Mouse (Mus musculus) CH12.LX (cell line): ENCODE measurements at regions not wholly inside any gene's neighbourhood (a gene's known extent, or its start where the extent isn't known, plus 50 kb on each side); places are given as distances from the start of the nearest gene placed in this dataset.

Experiments
- DNase-seq: peaks from one replicate; pipeline ENCODE4 v3.0.0-alpha.2; 2013; ENCODE audit errors: extremely low read depth
- H3K27ac ChIP-seq: 2 replicates; pipeline ENCODE4 v1.5.1; 2012; ENCODE audit warnings: low read depth, mild to moderate bottlenecking, control low read depth, moderate library complexity; ENCODE audit not compliant: insufficient read depth
- H3K27me3 ChIP-seq: replicated peaks from 2 replicates; pipeline ENCODE3; 2012; ENCODE audit warnings: inconsistent platforms
- H3K36me3 ChIP-seq, 2 experiments: replicated peaks in 1 of 2; 2 replicates each; pipeline versions ENCODE3 to v1.6.1; 2012; ENCODE audit warnings: inconsistent platforms in 1 of 2, low read length in 1 of 2, mild to moderate bottlenecking in 1 of 2, mixed read lengths in 1 of 2, moderate library complexity in 1 of 2; ENCODE audit not compliant: control insufficient read depth in 1 of 2, insufficient read depth in 1 of 2
- H3K4me1 ChIP-seq, 2 experiments: 2 replicates each; pipeline ENCODE4 v1.6.1; 2012; ENCODE audit warnings: inconsistent platforms in 1 of 2, moderate library complexity in 1 of 2; ENCODE audit not compliant: insufficient read depth in 2 of 2, control insufficient read depth in 1 of 2
- H3K4me2 ChIP-seq: 2 replicates; pipeline ENCODE4 v1.6.1; 2012; ENCODE audit warnings: low read depth, mild to moderate bottlenecking, control low read depth; ENCODE audit not compliant: poor library complexity, insufficient read depth, severe bottlenecking
- H3K4me3 ChIP-seq, 3 experiments: fragments of 150-350 bp in 1 of 3; sonication (generic) in 1 of 3; replicated peaks in 1 of 3; 2 replicates each; pipeline versions ENCODE3 to v1.5.1; 2011 to 2012; ENCODE audit warnings: low read depth in 2 of 3, low read length in 2 of 3, mild to moderate bottlenecking in 2 of 3, moderate library complexity in 2 of 3, control low read depth in 1 of 3, improper control_type of control experiment in 1 of 3, inconsistent platforms in 1 of 3, mixed read lengths in 1 of 3; ENCODE audit not compliant: poor library complexity in 1 of 3
- H3K79me2 ChIP-seq: replicated peaks from 2 replicates; pipeline ENCODE4 v1.6.1; 2012; ENCODE audit warnings: mild to moderate bottlenecking, moderate library complexity; ENCODE audit not compliant: control insufficient read depth, poor library complexity, insufficient read depth, severe bottlenecking; ENCODE audit errors: extremely low read depth
- H3K9ac ChIP-seq: 2 replicates; pipeline ENCODE4 v1.6.1; 2012; ENCODE audit warnings: low read depth, mild to moderate bottlenecking, control low read depth, moderate library complexity; ENCODE audit not compliant: insufficient read depth
- H3K9me3 ChIP-seq: replicated peaks from 2 replicates; pipeline ENCODE3; 2012; ENCODE audit warnings: low read length, inconsistent platforms, mixed read lengths
- BHLHE40 ChIP-seq: IDR thresholded peaks from 2 replicates; pipeline ENCODE4 v1.6.1; 2011; ENCODE audit warnings: mild to moderate bottlenecking, low read depth, low read length, improper control_type of control experiment
- CHD1 ChIP-seq: IDR thresholded peaks from 2 replicates; pipeline ENCODE4 v1.6.1; 2012; ENCODE audit warnings: low read depth, low read length, improper control_type of control experiment, inconsistent platforms
- CHD2 ChIP-seq: IDR thresholded peaks from 2 replicates; pipeline ENCODE4 v1.6.1; 2011; ENCODE audit warnings: low read length, improper control_type of control experiment
- CTCF ChIP-seq, 2 experiments: IDR thresholded peaks in 1 of 2; conservative IDR thresholded peaks in 1 of 2; 2 replicates each; pipeline ENCODE4 v1.5.1; 2011 to 2012; ENCODE audit warnings: low read depth in 2 of 2, low read length in 2 of 2, improper control_type of control experiment in 1 of 2, inconsistent platforms in 1 of 2, mild to moderate bottlenecking in 1 of 2, moderate library complexity in 1 of 2
- E2F4 ChIP-seq: IDR thresholded peaks from 2 replicates; pipeline ENCODE4 v1.6.1; 2011; ENCODE audit warnings: low read depth, low read length, improper control_type of control experiment; ENCODE audit not compliant: insufficient replicate concordance
- ELF1 ChIP-seq: IDR thresholded peaks from 2 replicates; pipeline ENCODE4 v1.6.1; 2014; ENCODE audit warnings: low read depth, mild to moderate bottlenecking, inconsistent platforms, low read length, improper control_type of control experiment
- EP300 ChIP-seq: IDR thresholded peaks from 2 replicates; pipeline ENCODE4 v1.6.1; 2011; ENCODE audit warnings: low read length, improper control_type of control experiment
- ETS1 ChIP-seq: conservative IDR thresholded peaks from 2 replicates; pipeline ENCODE4 v1.6.1; 2012; ENCODE audit warnings: low read depth, mild to moderate bottlenecking, inconsistent platforms, low read length, improper control_type of control experiment, moderate library complexity
- GABPA ChIP-seq: IDR thresholded peaks from 2 replicates; pipeline ENCODE4 v1.6.1; 2012; ENCODE audit warnings: low read depth, low read length, improper control_type of control experiment, inconsistent platforms; ENCODE audit not compliant: insufficient replicate concordance
- HCFC1 ChIP-seq: IDR thresholded peaks from 2 replicates; pipeline ENCODE4 v1.6.1; 2012; ENCODE audit warnings: low read depth, mild to moderate bottlenecking, inconsistent platforms, low read length, improper control_type of control experiment
- IRF4 ChIP-seq: IDR thresholded peaks from 2 replicates; pipeline ENCODE4 v1.6.1; 2014; ENCODE audit warnings: low read depth, mild to moderate bottlenecking, inconsistent platforms, low read length, improper control_type of control experiment
- JUN ChIP-seq: IDR thresholded peaks from 2 replicates; pipeline ENCODE4 v1.6.1; 2011; ENCODE audit warnings: low read depth, mild to moderate bottlenecking, low read length, improper control_type of control experiment, moderate library complexity; ENCODE audit not compliant: insufficient read depth
- JUND ChIP-seq: conservative IDR thresholded peaks from 2 replicates; pipeline ENCODE4 v1.6.1; 2011; ENCODE audit warnings: low read depth, low read length, improper control_type of control experiment
- KAT2A ChIP-seq: IDR thresholded peaks from 2 replicates; pipeline ENCODE4 v1.6.1; 2012; ENCODE audit warnings: low read length, improper control_type of control experiment, inconsistent platforms; ENCODE audit not compliant: insufficient replicate concordance
- MAFK ChIP-seq: IDR thresholded peaks from 2 replicates; pipeline ENCODE4 v1.6.1; 2011; ENCODE audit warnings: low read length, improper control_type of control experiment; ENCODE audit not compliant: insufficient replicate concordance
- MAX ChIP-seq: IDR thresholded peaks from 2 replicates; pipeline ENCODE4 v1.6.1; 2011; ENCODE audit warnings: low read length, improper control_type of control experiment
- MAZ ChIP-seq: IDR thresholded peaks from 2 replicates; pipeline ENCODE4 v1.6.1; 2012; ENCODE audit warnings: low read depth, mild to moderate bottlenecking, inconsistent platforms, low read length, improper control_type of control experiment, moderate library complexity
- MEF2A ChIP-seq: IDR thresholded peaks from 2 replicates; pipeline ENCODE4 v1.6.1; 2014; ENCODE audit warnings: low read depth, mild to moderate bottlenecking, inconsistent platforms, low read length, improper control_type of control experiment, borderline replicate concordance
- MXI1 ChIP-seq: IDR thresholded peaks from 2 replicates; pipeline ENCODE4 v1.6.1; 2011; ENCODE audit warnings: mild to moderate bottlenecking, low read depth, low read length, improper control_type of control experiment
- MYC ChIP-seq: IDR thresholded peaks from 2 replicates; pipeline ENCODE4 v1.6.1; 2011; ENCODE audit warnings: low read depth, mild to moderate bottlenecking, improper control_type of control experiment, low read length
- NELFE ChIP-seq: IDR thresholded peaks from 2 replicates; pipeline ENCODE4 v1.6.1; 2011; ENCODE audit warnings: low read depth, low read length, improper control_type of control experiment
- NRF1 ChIP-seq: IDR thresholded peaks from 2 replicates; pipeline ENCODE4 v1.6.1; 2014; ENCODE audit warnings: low read depth, mild to moderate bottlenecking, inconsistent platforms, low read length, improper control_type of control experiment, moderate library complexity
- PAX5 ChIP-seq: IDR thresholded peaks from 2 replicates; pipeline ENCODE4 v1.6.1; 2012; ENCODE audit warnings: low read length, inconsistent platforms, mixed read lengths
- POLR2A ChIP-seq: IDR thresholded peaks from 2 replicates; pipeline ENCODE4 v1.6.1; 2011; ENCODE audit warnings: low read depth, mild to moderate bottlenecking, improper control_type of control experiment, low read length
- POLR2AphosphoS2 ChIP-seq: IDR thresholded peaks from 2 replicates; pipeline ENCODE4 v1.6.1; 2011; ENCODE audit warnings: low read depth, low read length, improper control_type of control experiment
- RAD21 ChIP-seq: IDR thresholded peaks from 2 replicates; pipeline ENCODE4 v1.6.1; 2011; ENCODE audit warnings: low read depth, mild to moderate bottlenecking, low read length, improper control_type of control experiment, moderate library complexity
- RCOR1 ChIP-seq: conservative IDR thresholded peaks from 2 replicates; pipeline ENCODE4 v1.6.1; 2012; ENCODE audit warnings: low read depth, mild to moderate bottlenecking, inconsistent platforms, low read length, improper control_type of control experiment
- SIN3A ChIP-seq: IDR thresholded peaks from 2 replicates; pipeline ENCODE4 v1.6.1; 2012; ENCODE audit warnings: low read length, improper control_type of control experiment, inconsistent platforms
- SMC3 ChIP-seq: IDR thresholded peaks from 2 replicates; pipeline ENCODE4 v1.6.1; 2011; ENCODE audit warnings: low read depth, low read length, improper control_type of control experiment
- TBP ChIP-seq: conservative IDR thresholded peaks from 2 replicates; pipeline ENCODE4 v1.6.1; 2011; ENCODE audit warnings: low read depth, low read length, improper control_type of control experiment
- TCF12 ChIP-seq: IDR thresholded peaks from 2 replicates; pipeline ENCODE4 v1.6.1; 2014; ENCODE audit warnings: low read depth, mild to moderate bottlenecking, inconsistent platforms, low read length, improper control_type of control experiment
- UBTF ChIP-seq: IDR thresholded peaks from 2 replicates; pipeline ENCODE4 v1.6.1; 2012; ENCODE audit warnings: low read depth, mild to moderate bottlenecking, inconsistent platforms, low read length, improper control_type of control experiment, moderate library complexity
- USF1 ChIP-seq: IDR thresholded peaks from 2 replicates; pipeline ENCODE4 v1.6.1; 2014; ENCODE audit warnings: low read depth, mild to moderate bottlenecking, inconsistent platforms, low read length, improper control_type of control experiment
- USF2 ChIP-seq: conservative IDR thresholded peaks from 2 replicates; pipeline ENCODE4 v1.6.1; 2011; ENCODE audit warnings: low read depth, low read length, improper control_type of control experiment
- ZC3H11A ChIP-seq: IDR thresholded peaks from 2 replicates; pipeline ENCODE4 v1.6.1; 2012; ENCODE audit warnings: low read depth, mild to moderate bottlenecking, inconsistent platforms, low read length, improper control_type of control experiment
- ZKSCAN1 ChIP-seq: IDR thresholded peaks from 2 replicates; pipeline ENCODE4 v1.6.1; 2012; ENCODE audit warnings: low read depth, inconsistent platforms, low read length, improper control_type of control experiment, borderline replicate concordance
- ZMIZ1 ChIP-seq: IDR thresholded peaks from 2 replicates; pipeline ENCODE4 v1.6.1; 2012; ENCODE audit warnings: low read depth, mild to moderate bottlenecking, inconsistent platforms, low read length, improper control_type of control experiment
- ZNF384 ChIP-seq: IDR thresholded peaks from 2 replicates; pipeline ENCODE4 v1.6.1; 2012; ENCODE audit warnings: low read depth, low read length, improper control_type of control experiment, inconsistent platforms
- dilution Hi-C: fragments of 300-500 bp; cut with MboI; formaldehyde crosslinking; loops from 2 replicates; pipeline ENCODE4 v1.14.3; 2020; ENCODE audit warnings: low sequenced_read_pairs; ENCODE audit not compliant: extremely low pct_unique_long_range_greater_than_20kb, extremely low pct_ligation_motif_present
- in situ Hi-C: fragments of 300-500 bp; cut with MboI; formaldehyde crosslinking; loops from 3 replicates; pipeline ENCODE4 v1.14.3; 2019; ENCODE audit warnings: low sequenced_read_pairs, low pct_ligation_motif_present, low pct_unique_long_range_greater_than_20kb, mixed read lengths

- Histone ChIP-seq H3K9me3 (no peaks in the 10 kb centered on the region), H3K4me1 (peaks cover 0 to 7% of the 10 kb centered on the region in 2 experiments; a peak in 2 of 4 replicates), H3K27me3 (no peaks in the 10 kb centered on the region), H3K36me3 (no peaks in the 10 kb centered on the region), H3K4me2 (peak overlapping the region; percentile 26; the same call in 1 of the 2 replicates), H3K4me3 (peak overlapping the region in 1 of 3 experiments; percentile 11), H3K9ac (0 out of 2 replicates have a peak overlapping the region, but pooled peaks have one; percentile 24), H3K79me2 (no peaks in the 10 kb centered on the region), H3K27ac (peak overlapping the region; percentile 16; the same call in 1 of the 2 replicates)
- peak; percentile 20 for DNase-seq
- TF ChIP-seq MEF2A (peak; percentile 93), RAD21 (no peak), GABPA (no peak), MAZ (no peak), JUN (peak; percentile 86), ETS1 (peak; percentile 75), MAX (peak; percentile 51; the same call in 1 of the 2 replicates), CTCF (conservative IDR thresholded peaks at IDR 0.05 in 1 of 2, IDR thresholded peaks at IDR 0.05 in 1 of 2; ENCODE audit: low read depth in 2 of 2, low read length in 2 of 2) (no peak), POLR2A (no peak), ZMIZ1 (no peak), E2F4 (no peak), HCFC1 (no peak), ZKSCAN1 (no peak), POLR2AphosphoS2 (no peak), SMC3 (no peak), KAT2A (no peak), PAX5 (no peak), EP300 (peak; percentile 77), MXI1 (no peak), USF1 (no peak; the same call in 1 of the 2 replicates), ELF1 (no peak), JUND (peak; percentile 81), USF2 (no peak), ZNF384 (no peak), UBTF (no peak), MYC (no peak), SIN3A (no peak), CHD1 (no peak), NELFE (no peak), NRF1 (no peak), TCF12 (peak; percentile 58; the same call in 1 of the 2 replicates), TBP (no peak), MAFK (no peak), IRF4 (peak; percentile 92), ZC3H11A (no peak), RCOR1 (no peak), CHD2 (no peak), BHLHE40 (peak; percentile 96)
- in situ Hi-C loops (loop anchor here (25.0 kb wide), 1 partner anchor 346 kb away; no protein-coding TSS in a partner anchor), dilution Hi-C loops (no loop called here)
Measured at GRCm38 (mm10) chr1:43257909-43258308, 61.1 kb upstream of the Fhl2 start.
